Mouse (Mus musculus) lung, adult 2 months (tissue): ENCODE results near the gene Xrcc3.

Experiments
- CTCF ChIP-seq: fragments of 200-500 bp; IDR thresholded peaks from 2 replicates; pipeline ENCODE4 v1.5.1; 2011; ENCODE audit warnings: mild to moderate bottlenecking, low read length, control low read depth; ENCODE audit not compliant: insufficient read depth
- POLR2A ChIP-seq: fragments of 200-500 bp; IDR thresholded peaks from 2 replicates; pipeline ENCODE4 v1.6.1; 2011; ENCODE audit warnings: low read depth, mild to moderate bottlenecking, control low read depth, low read length, borderline replicate concordance; ENCODE audit errors: extremely low read depth

- no peak for TF ChIP-seq CTCF
- no peak for TF ChIP-seq POLR2A
These were observed 39.4 kb upstream of the Xrcc3 start for GRCm38 (mm10) chr12:111853011-111853436.
